Mouse (Mus musculus) embryonic fibroblast, embryonic 13.5 days (primary cell): ENCODE measurements around the gene BC048562.

Experiments used
- CTCF ChIP-seq: IDR thresholded peaks from 2 replicates; pipeline ENCODE4 v1.5.1; 2011; ENCODE audit warnings: mild to moderate bottlenecking, control low read depth, low read length, moderate library complexity, borderline replicate concordance; ENCODE audit not compliant: insufficient read depth
- POLR2A ChIP-seq: IDR thresholded peaks from 2 replicates; pipeline ENCODE4 v1.6.1; 2011; ENCODE audit warnings: low read depth, mild to moderate bottlenecking, control low read depth, low read length, moderate library complexity

- TF ChIP-seq CTCF (no peak), POLR2A (no peak)
These were observed 43.0 kb downstream of the BC048562 start for GRCm38 (mm10) chr9:108479241-108479640.
